Mouse (Mus musculus): ENCODE measurements around the gene Olfr1033. TPM values are rescaled to one million over a fixed set of nuclear protein-coding genes. Genes with fewer than 3 reads are reported as not detected.

Olfr1033 gene
- polyA plus RNA-seq, 1 experiment from 2014 or later = 2.3 TPM

Other genes starting within 250 kb of the Olfr1033 start
- not detected in 2 replicates for gene Olfr1014, start 247.9 kb upstream of the Olfr1033 start, polyA plus RNA-seq (2015; fragmentation: Nextera tagmentation; extraction: Ambion mirVana)
- gene Olfr1015, start 238.6 kb upstream of the Olfr1033 start, polyA plus RNA-seq (2015; fragmentation: Nextera tagmentation; extraction: Ambion mirVana) = not detected in 2 replicates
- gene Olfr1016, start 218.1 kb upstream of the Olfr1033 start, polyA plus RNA-seq (2015; fragmentation: Nextera tagmentation; extraction: Ambion mirVana) = not detected in 2 replicates
- not detected in 2 replicates for gene Olfr1018, start 202.2 kb upstream of the Olfr1033 start, polyA plus RNA-seq (2015; fragmentation: Nextera tagmentation; extraction: Ambion mirVana)
- gene Olfr1019, start 175.2 kb upstream of the Olfr1033 start, polyA plus RNA-seq (2015; fragmentation: Nextera tagmentation; extraction: Ambion mirVana) = not detected in 2 replicates
- gene Olfr1020, start 173.6 kb upstream of the Olfr1033 start, polyA plus RNA-seq (2015; fragmentation: Nextera tagmentation; extraction: Ambion mirVana) = not detected in 2 replicates
- gene Olfr1022, start 152.0 kb upstream of the Olfr1033 start, polyA plus RNA-seq (2015; fragmentation: Nextera tagmentation; extraction: Ambion mirVana) = not detected in 2 replicates
- gene Olfr1023, start 135.0 kb upstream of the Olfr1033 start, polyA plus RNA-seq (2015; fragmentation: Nextera tagmentation; extraction: Ambion mirVana) = not detected in 2 replicates
- not detected in 2 replicates for gene Olfr1024, start 115.6 kb upstream of the Olfr1033 start, polyA plus RNA-seq (2015; fragmentation: Nextera tagmentation; extraction: Ambion mirVana)
- not detected in 2 replicates for gene Olfr1025-ps1, start 105.4 kb upstream of the Olfr1033 start, polyA plus RNA-seq (2015; fragmentation: Nextera tagmentation; extraction: Ambion mirVana)
- gene Olfr1026, start 99.1 kb upstream of the Olfr1033 start, polyA plus RNA-seq (2015; fragmentation: Nextera tagmentation; extraction: Ambion mirVana) = not detected in 2 replicates
- not detected in 2 replicates for gene Olfr1028, start 70.2 kb upstream of the Olfr1033 start, polyA plus RNA-seq (2015; fragmentation: Nextera tagmentation; extraction: Ambion mirVana)
- not detected in 2 replicates for gene Olfr1029, start 46.7 kb upstream of the Olfr1033 start, polyA plus RNA-seq (2015; fragmentation: Nextera tagmentation; extraction: Ambion mirVana)
- gene Olfr1030, start 41.4 kb upstream of the Olfr1033 start, polyA plus RNA-seq (2015; fragmentation: Nextera tagmentation; extraction: Ambion mirVana) = not detected in 2 replicates
- gene Olfr1031, start 30.3 kb upstream of the Olfr1033 start, polyA plus RNA-seq (2015; fragmentation: Nextera tagmentation; extraction: Ambion mirVana) = not detected in 2 replicates
- gene Olfr1032, start 15.1 kb upstream of the Olfr1033 start, polyA plus RNA-seq (2015; fragmentation: Nextera tagmentation; extraction: Ambion mirVana) = not detected in 2 replicates
- not detected in 2 replicates for gene Olfr1034, start 25.2 kb downstream of the Olfr1033 start, polyA plus RNA-seq (2015; fragmentation: Nextera tagmentation; extraction: Ambion mirVana)
- not detected in 2 replicates for gene Olfr1036, start 53.4 kb downstream of the Olfr1033 start, polyA plus RNA-seq (2015; fragmentation: Nextera tagmentation; extraction: Ambion mirVana)
- not detected in 2 replicates for gene Olfr1037, start 66.8 kb downstream of the Olfr1033 start, polyA plus RNA-seq (2015; fragmentation: Nextera tagmentation; extraction: Ambion mirVana)
- gene Olfr1039, start 115.3 kb downstream of the Olfr1033 start, polyA plus RNA-seq (2015; fragmentation: Nextera tagmentation; extraction: Ambion mirVana) = not detected in 2 replicates
- not detected in 2 replicates for gene Olfr1040, start 126.1 kb downstream of the Olfr1033 start, polyA plus RNA-seq (2015; fragmentation: Nextera tagmentation; extraction: Ambion mirVana)
- not detected in 2 replicates for gene Olfr1042, start 141.2 kb downstream of the Olfr1033 start, polyA plus RNA-seq (2015; fragmentation: Nextera tagmentation; extraction: Ambion mirVana)
- not detected in 2 replicates for gene Olfr1043, start 146.9 kb downstream of the Olfr1033 start, polyA plus RNA-seq (2015; fragmentation: Nextera tagmentation; extraction: Ambion mirVana)
- gene Olfr1044, start 157.2 kb downstream of the Olfr1033 start, polyA plus RNA-seq (2015; fragmentation: Nextera tagmentation; extraction: Ambion mirVana) = not detected in 2 replicates
- not detected in 2 replicates for gene Olfr52, start 165.1 kb downstream of the Olfr1033 start, polyA plus RNA-seq (2015; fragmentation: Nextera tagmentation; extraction: Ambion mirVana)
- not detected in 2 replicates for gene Olfr1045, start 182.4 kb downstream of the Olfr1033 start, polyA plus RNA-seq (2015; fragmentation: Nextera tagmentation; extraction: Ambion mirVana)
- not detected in 2 replicates for gene Olfr1046, start 198.7 kb downstream of the Olfr1033 start, polyA plus RNA-seq (2015; fragmentation: Nextera tagmentation; extraction: Ambion mirVana)
- not detected in 2 replicates for gene Olfr1047, start 210.8 kb downstream of the Olfr1033 start, polyA plus RNA-seq (2015; fragmentation: Nextera tagmentation; extraction: Ambion mirVana)
- not detected in 2 replicates for gene Olfr1048, start 219.7 kb downstream of the Olfr1033 start, polyA plus RNA-seq (2015; fragmentation: Nextera tagmentation; extraction: Ambion mirVana)
- not detected in 2 replicates for gene Olfr1049, start 237.7 kb downstream of the Olfr1033 start, polyA plus RNA-seq (2015; fragmentation: Nextera tagmentation; extraction: Ambion mirVana)